Mouse (Mus musculus) cerebellum, adult 2 months (tissue): ENCODE measurements at regions not wholly inside any gene's neighbourhood (a gene's known extent, or its start where the extent isn't known, plus 50 kb on each side); places are given as distances from the start of the nearest gene placed in this dataset.

Experiments
- CTCF ChIP-seq: fragments of 200-500 bp; IDR thresholded peaks from 2 replicates; pipeline ENCODE4 v1.5.1; 2011; ENCODE audit warnings: low read depth, mild to moderate bottlenecking, control low read depth, low read length, moderate library complexity, borderline replicate concordance; ENCODE audit not compliant: insufficient read depth
- POLR2A ChIP-seq: fragments of 200-500 bp; IDR thresholded peaks from 2 replicates; pipeline ENCODE4 v1.6.1; 2011; ENCODE audit warnings: low read length, control low read depth, borderline replicate concordance; ENCODE audit not compliant: insufficient read depth

GRCm38 (mm10) chr14:71893361-71893760 is 598.3 kb downstream of the Gm9195 start:
- no peak for TF ChIP-seq CTCF
- no peak for TF ChIP-seq POLR2A
